ENCODE assay signal across 21 mouse cellular contexts in the genomic region with DNA sequence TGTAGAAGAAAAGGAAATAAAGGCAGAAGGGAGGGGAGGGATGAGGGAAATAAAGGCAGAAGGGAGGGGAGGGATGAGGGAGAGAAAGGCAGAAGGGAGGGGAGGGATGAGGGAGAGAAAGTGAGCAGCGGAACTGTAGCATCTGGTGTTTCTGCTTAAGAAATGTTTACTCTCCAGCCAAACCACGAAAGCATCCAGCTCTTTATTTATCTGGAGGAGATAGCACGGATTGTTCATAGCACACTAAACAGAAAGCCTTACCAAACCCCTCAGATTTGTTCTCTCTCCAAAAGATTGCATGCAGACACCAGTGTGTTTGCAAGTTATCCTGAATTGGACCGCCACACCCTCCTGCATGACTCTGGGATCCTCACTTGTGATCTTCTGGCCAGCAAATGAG.
DNase-seq lines count a peak whose midpoint lies in the region; ATAC-seq and TF ChIP-seq lines count a peak whose summit lies in the region.
"Had no signal": no experiment of that assay in that cellular context is flagged by ENCODE, and none has a peak within 500 bp of the region (broad histone marks: within the 10 kb centered on the region; RNA-seq: fewer than 3 reads in every experiment).

No protein-coding gene starts in this region.

- peak; percentile 61; the same call in 1 of the 2 replicates for ATAC-seq in forebrain, embryonic 16.5 days
- no peak for ATAC-seq in forebrain, embryonic 12.5 days (ENCODE audit: low FRiP score)
- ATAC-seq in intestine, embryonic 16.5 days: no peak
- no peak for ATAC-seq in intestine, postnatal 0 days
- no peak for ATAC-seq in kidney, embryonic 16.5 days (ENCODE audit: low FRiP score, low TSS enrichment)
- ATAC-seq: inflammation-experienced regulatory T-cells, adult 6 months; lung, postnatal 0 days; Patski had no signal

- DNase-seq in Muller cell, postnatal 12 days (ENCODE audit: inconsistent ontology term): peak; percentile 15
- peak; percentile 46 for DNase-seq in brain, embryonic 14.5 days (ENCODE audit: low read depth)
- no peak for DNase-seq in adrenal gland, postnatal 10 days
- DNase-seq: adrenal gland, postnatal 25 days; kidney, adult 9 months; kidney, postnatal 36 days; liver, embryonic 13.5 days; right cerebral cortex, adult 18-20 months; thymus, postnatal 36 days had no signal

- H3K27ac ChIP-seq in forebrain, embryonic 16.5 days (ENCODE audit: low read length): no peak overlapping the region
- H3K27ac ChIP-seq in forebrain, embryonic 12.5 days: no peak overlapping the region
- H3K27ac ChIP-seq in intestine, embryonic 16.5 days (ENCODE audit: low read length): 0 out of 2 replicates have a peak overlapping the region, but pooled peaks have one; percentile 28
- H3K27ac ChIP-seq in intestine, postnatal 0 days (ENCODE audit: low read depth, low read length): no peak overlapping the region
- no peak overlapping the region for H3K27ac ChIP-seq in kidney, embryonic 16.5 days (ENCODE audit: low read length)
- H3K27ac ChIP-seq: left cerebral cortex, adult 2 months; liver, embryonic 13.5 days; neural tube, embryonic 13.5 days had no signal

- no peaks in the 10 kb centered on the region for H3K36me3 ChIP-seq in forebrain, embryonic 16.5 days (ENCODE audit: control insufficient read depth, insufficient read depth)
- no peaks in the 10 kb centered on the region for H3K36me3 ChIP-seq in forebrain, embryonic 12.5 days (replicated peaks)
- H3K36me3 ChIP-seq in intestine, embryonic 16.5 days (ENCODE audit: control insufficient read depth, insufficient read depth, low read length): no peaks in the 10 kb centered on the region
- no peaks in the 10 kb centered on the region for H3K36me3 ChIP-seq in intestine, postnatal 0 days (ENCODE audit: control insufficient read depth, insufficient read depth)
- H3K36me3 ChIP-seq in kidney, embryonic 16.5 days (ENCODE audit: insufficient read depth, low read length): no peaks in the 10 kb centered on the region
- H3K36me3 ChIP-seq: liver, embryonic 13.5 days; neural tube, embryonic 13.5 days had no signal

- no peak overlapping the region for H3K4me3 ChIP-seq in forebrain, embryonic 16.5 days (replicated peaks; ENCODE audit: low read length)
- no peak overlapping the region for H3K4me3 ChIP-seq in forebrain, embryonic 12.5 days (replicated peaks)
- no peak overlapping the region for H3K4me3 ChIP-seq in intestine, embryonic 16.5 days (ENCODE audit: low read length)
- H3K4me3 ChIP-seq in intestine, postnatal 0 days (ENCODE audit: low read depth, low read length): no peak overlapping the region
- no peak overlapping the region for H3K4me3 ChIP-seq in kidney, embryonic 16.5 days (ENCODE audit: low read length)
- H3K4me3 ChIP-seq: erythroblast, embryonic 14.5 days; left cerebral cortex, adult 2 months; liver, embryonic 13.5 days; neural tube, embryonic 13.5 days had no signal

- 57% methylated on average over 4 of the region's 4 CpGs for WGBS in forebrain, embryonic 16.5 days
- WGBS in forebrain, embryonic 12.5 days: 85% methylated on average over 4 of the region's 4 CpGs
- WGBS in intestine, embryonic 16.5 days: 35% methylated on average over 4 of the region's 4 CpGs
- 42% methylated on average over 4 of the region's 4 CpGs for whole genome bisulfite sequencing in intestine, postnatal 0 days
- WGBS in kidney, embryonic 16.5 days: 72% methylated on average over 4 of the region's 4 CpGs

- H3K4me2 ChIP-seq in forebrain, embryonic 16.5 days (ENCODE audit: low read length): no peak overlapping the region
- H3K4me2 ChIP-seq in forebrain, embryonic 12.5 days: no peak overlapping the region
- no peak overlapping the region for H3K4me2 ChIP-seq in intestine, embryonic 16.5 days (ENCODE audit: low read depth, low read length)
- no peak overlapping the region for H3K4me2 ChIP-seq in intestine, postnatal 0 days (replicated peaks; ENCODE audit: low read depth)
- H3K4me2 ChIP-seq in kidney, embryonic 16.5 days (replicated peaks; ENCODE audit: low read depth, low read length): no peak overlapping the region
- H3K4me2 ChIP-seq: liver, embryonic 13.5 days; midbrain, embryonic 11.5 days; neural tube, embryonic 13.5 days had no signal

- no peaks in the 10 kb centered on the region for H3K9me3 ChIP-seq in forebrain, embryonic 16.5 days (ENCODE audit: control insufficient read depth, low read length)
- no peaks in the 10 kb centered on the region for H3K9me3 ChIP-seq in forebrain, embryonic 12.5 days
- no peaks in the 10 kb centered on the region for H3K9me3 ChIP-seq in intestine, embryonic 16.5 days (ENCODE audit: control insufficient read depth, low read length)
- no peaks in the 10 kb centered on the region for H3K9me3 ChIP-seq in intestine, postnatal 0 days (ENCODE audit: control insufficient read depth)
- no peaks in the 10 kb centered on the region for H3K9me3 ChIP-seq in kidney, embryonic 16.5 days (ENCODE audit: low read length)
- H3K9me3 ChIP-seq: liver, embryonic 13.5 days; neural tube, embryonic 13.5 days had no signal

- no peak overlapping the region for H3K9ac ChIP-seq in forebrain, embryonic 16.5 days (replicated peaks; ENCODE audit: low read depth, low read length)
- H3K9ac ChIP-seq in forebrain, embryonic 12.5 days: no peak overlapping the region
- H3K9ac ChIP-seq in intestine, embryonic 16.5 days (ENCODE audit: low read depth, low read length): no peak overlapping the region
- no peak overlapping the region for H3K9ac ChIP-seq in intestine, postnatal 0 days (ENCODE audit: low read depth, low read length)
- no peak overlapping the region for H3K9ac ChIP-seq in kidney, embryonic 16.5 days (replicated peaks; ENCODE audit: low read length)
- H3K9ac ChIP-seq: liver, embryonic 13.5 days; neural tube, embryonic 13.5 days had no signal

- no peak for TF ChIP-seq CTCF in intestine, postnatal 0 days (IDR thresholded peaks at IDR 0.05; ENCODE audit: low read depth)
- TF ChIP-seq CTCF in brain, embryonic 14.5 days (IDR thresholded peaks at IDR 0.05; ENCODE audit: borderline replicate concordance, extremely low read depth, insufficient read depth, insufficient read length): no peak

- H3K27me3 ChIP-seq in forebrain, embryonic 16.5 days (replicated peaks; ENCODE audit: control insufficient read depth, insufficient read depth, low read length): no peaks in the 10 kb centered on the region
- H3K27me3 ChIP-seq in forebrain, embryonic 12.5 days: no peaks in the 10 kb centered on the region
- H3K27me3 ChIP-seq in intestine, embryonic 16.5 days (replicated peaks; ENCODE audit: control insufficient read depth, insufficient read depth, low read length): no peaks in the 10 kb centered on the region
- no peaks in the 10 kb centered on the region for H3K27me3 ChIP-seq in intestine, postnatal 0 days (replicated peaks; ENCODE audit: control insufficient read depth, insufficient read depth, low read length)
- no peaks in the 10 kb centered on the region for H3K27me3 ChIP-seq in kidney, embryonic 16.5 days (ENCODE audit: insufficient read depth, low read length)
- H3K27me3 ChIP-seq: liver, embryonic 13.5 days; neural tube, embryonic 13.5 days; Patski had no signal

- no peak for TF ChIP-seq POLR2A in brain, embryonic 14.5 days (IDR thresholded peaks at IDR 0.05; ENCODE audit: borderline replicate concordance, extremely low read depth, insufficient read depth, insufficient read length, poor library complexity, severe bottlenecking)

- peaks cover 15% of the 10 kb centered on the region; the same call in 1 of the 2 replicates for H3K4me1 ChIP-seq in forebrain, embryonic 16.5 days (replicated peaks; ENCODE audit: control insufficient read depth, insufficient read depth, low read length)
- H3K4me1 ChIP-seq in forebrain, embryonic 12.5 days: no peaks in the 10 kb centered on the region
- 0 out of 2 replicates have a peak, but pooled peaks cover 2% of the 10 kb centered on the region for H3K4me1 ChIP-seq in intestine, embryonic 16.5 days (ENCODE audit: control insufficient read depth, insufficient read depth, low read length)
- no peaks in the 10 kb centered on the region for H3K4me1 ChIP-seq in intestine, postnatal 0 days (replicated peaks; ENCODE audit: control insufficient read depth, insufficient read depth, low read length)
- no peaks in the 10 kb centered on the region for H3K4me1 ChIP-seq in kidney, embryonic 16.5 days (ENCODE audit: insufficient read depth, low read length)
- H3K4me1 ChIP-seq: liver, embryonic 13.5 days; neural tube, embryonic 13.5 days had no signal
